28 mouse cellular contexts compared by ENCODE assay signal in genomic region chr19:54947583-54947982, GRCm38 (mm10).
DNase-seq lines count a peak whose midpoint lies in the region; ATAC-seq and TF ChIP-seq lines count a peak whose summit lies in the region.
"Had no signal": no experiment of that assay in that cellular context is flagged by ENCODE, and none has a peak within 500 bp of the region (broad histone marks: within the 10 kb centered on the region; RNA-seq: fewer than 3 reads in every experiment).

No protein-coding gene starts in this region.

- no peak for TF ChIP-seq CTCF in midbrain, postnatal 0 days (IDR thresholded peaks at IDR 0.05)
- TF ChIP-seq CTCF in intestine, postnatal 0 days (IDR thresholded peaks at IDR 0.05; ENCODE audit: low read depth) = no peak

- H3K4me3 ChIP-seq in kidney, embryonic 16.5 days (ENCODE audit: low read length) = no peak overlapping the region
- H3K4me3 ChIP-seq in midbrain, postnatal 0 days (ENCODE audit: low read depth, low read length) = no peak overlapping the region
- H3K4me3 ChIP-seq in midbrain, embryonic 10.5 days = no peak overlapping the region
- no peak overlapping the region for H3K4me3 ChIP-seq in intestine, postnatal 0 days (ENCODE audit: low read depth, low read length)
- H3K4me3 ChIP-seq: embryonic facial prominence, embryonic 13.5 days; embryonic facial prominence, embryonic 15.5 days; erythroblast, embryonic 14.5 days; forebrain, embryonic 10.5 days; forebrain, embryonic 12.5 days had no signal

- no peak overlapping the region for H3K27ac ChIP-seq in kidney, embryonic 16.5 days (ENCODE audit: low read length)
- H3K27ac ChIP-seq in midbrain, postnatal 0 days (ENCODE audit: low read depth, low read length) = peak overlapping the region; percentile 43; the same call in 1 of the 2 replicates
- H3K27ac ChIP-seq in midbrain, embryonic 10.5 days (replicated peaks) = no peak overlapping the region
- no peak overlapping the region for H3K27ac ChIP-seq in intestine, postnatal 0 days (ENCODE audit: low read depth, low read length)
- H3K27ac ChIP-seq: embryonic facial prominence, embryonic 13.5 days; embryonic facial prominence, embryonic 15.5 days; forebrain, embryonic 10.5 days; forebrain, embryonic 12.5 days had no signal

- H3K9ac ChIP-seq in kidney, embryonic 16.5 days (replicated peaks; ENCODE audit: low read length) = no peak overlapping the region
- H3K9ac ChIP-seq in midbrain, postnatal 0 days (replicated peaks; ENCODE audit: low read length, poor library complexity, severe bottlenecking) = no peak overlapping the region
- H3K9ac ChIP-seq in intestine, postnatal 0 days (ENCODE audit: low read depth, low read length) = no peak overlapping the region
- H3K9ac ChIP-seq: embryonic facial prominence, embryonic 13.5 days; embryonic facial prominence, embryonic 15.5 days; forebrain, embryonic 12.5 days had no signal

- H3K9me3 ChIP-seq in kidney, embryonic 16.5 days (ENCODE audit: low read length) = no peaks in the 10 kb centered on the region
- H3K9me3 ChIP-seq in midbrain, postnatal 0 days (ENCODE audit: low read length) = no peaks in the 10 kb centered on the region
- no peaks in the 10 kb centered on the region for H3K9me3 ChIP-seq in midbrain, embryonic 10.5 days (replicated peaks)
- no peaks in the 10 kb centered on the region for H3K9me3 ChIP-seq in intestine, postnatal 0 days (ENCODE audit: control insufficient read depth)
- H3K9me3 ChIP-seq: embryonic facial prominence, embryonic 13.5 days; embryonic facial prominence, embryonic 15.5 days; forebrain, embryonic 10.5 days; forebrain, embryonic 12.5 days; G1E had no signal

- no peaks in the 10 kb centered on the region for H3K27me3 ChIP-seq in kidney, embryonic 16.5 days (ENCODE audit: insufficient read depth, low read length)
- no peaks in the 10 kb centered on the region for H3K27me3 ChIP-seq in midbrain, postnatal 0 days (ENCODE audit: insufficient read depth, low read length)
- H3K27me3 ChIP-seq in midbrain, embryonic 10.5 days (ENCODE audit: low read depth, poor library complexity, severe bottlenecking) = no peaks in the 10 kb centered on the region
- H3K27me3 ChIP-seq in intestine, postnatal 0 days (replicated peaks; ENCODE audit: control insufficient read depth, insufficient read depth, low read length) = no peaks in the 10 kb centered on the region
- H3K27me3 ChIP-seq: CH12.LX; embryonic facial prominence, embryonic 13.5 days; embryonic facial prominence, embryonic 15.5 days; forebrain, embryonic 12.5 days had no signal

- no peaks in the 10 kb centered on the region for H3K4me1 ChIP-seq in kidney, embryonic 16.5 days (ENCODE audit: insufficient read depth, low read length)
- 0 out of 2 replicates have a peak, but pooled peaks cover 3% of the 10 kb centered on the region for H3K4me1 ChIP-seq in midbrain, postnatal 0 days (ENCODE audit: insufficient read depth, low read length)
- peaks cover 13% of the 10 kb centered on the region for H3K4me1 ChIP-seq in midbrain, embryonic 10.5 days
- H3K4me1 ChIP-seq in intestine, postnatal 0 days (replicated peaks; ENCODE audit: control insufficient read depth, insufficient read depth, low read length) = no peaks in the 10 kb centered on the region
- H3K4me1 ChIP-seq: embryonic facial prominence, embryonic 13.5 days; embryonic facial prominence, embryonic 15.5 days had no signal

- DNase-seq in cerebellum, postnatal 10 days = peak; percentile 14 to 22
- DNase-seq in cerebellum, adult 8-10 months = no peak
- peak; percentile 9 for DNase-seq in kidney, postnatal 10 days
- DNase-seq in midbrain, postnatal 0 days (ENCODE audit: low spot score) = no peak
- no peak for DNase-seq in midbrain, embryonic 10.5 days (ENCODE audit: low spot score)
- DNase-seq: adrenal gland, adult 2 months; adrenal gland, postnatal 10 days; adrenal gland, postnatal 25 days; B cell, adult 2 months; cerebellum, adult 11 months; cerebellum, adult 18-20 months; cerebellum, adult 9-10 months; cerebellum, postnatal 36 days; embryo, embryonic 11 days had no signal

- H3K4me2 ChIP-seq in kidney, embryonic 16.5 days (replicated peaks; ENCODE audit: low read depth, low read length) = no peak overlapping the region
- H3K4me2 ChIP-seq in midbrain, postnatal 0 days (ENCODE audit: low read depth, low read length, poor library complexity, severe bottlenecking) = no peak overlapping the region
- no peak overlapping the region for H3K4me2 ChIP-seq in intestine, postnatal 0 days (replicated peaks; ENCODE audit: low read depth)
- H3K4me2 ChIP-seq: embryonic facial prominence, embryonic 13.5 days; embryonic facial prominence, embryonic 15.5 days; forebrain, embryonic 12.5 days had no signal

- no peak for ATAC-seq in kidney, embryonic 16.5 days (ENCODE audit: low FRiP score, low TSS enrichment)
- no peak for ATAC-seq in midbrain, postnatal 0 days (ENCODE audit: low FRiP score)
- peak; percentile 57; the same call in 1 of the 2 replicates for ATAC-seq in intestine, postnatal 0 days
- ATAC-seq in frontal cortex, adult (ENCODE audit: low TSS enrichment) = no peak
- ATAC-seq: activated CD4-positive, CD25-positive, alpha-beta regulatory T cell, adult 4 months; CD4-positive, CD25-positive, alpha-beta regulatory T cell, adult 4 months; forebrain, embryonic 16.5 days; Patski had no signal

- WGBS in kidney, embryonic 16.5 days = 96% methylated on average over 3 of the region's 3 CpGs
- WGBS in midbrain, postnatal 0 days = 87% methylated on average over 3 of the region's 3 CpGs
- 93% methylated on average over 3 of the region's 3 CpGs for WGBS in midbrain, embryonic 10.5 days
- 56% methylated on average over 3 of the region's 3 CpGs for WGBS in intestine, postnatal 0 days

- no peaks in the 10 kb centered on the region for H3K36me3 ChIP-seq in kidney, embryonic 16.5 days (ENCODE audit: insufficient read depth, low read length)
- no peaks in the 10 kb centered on the region for H3K36me3 ChIP-seq in midbrain, postnatal 0 days (ENCODE audit: insufficient read depth, low read length)
- no peaks in the 10 kb centered on the region for H3K36me3 ChIP-seq in midbrain, embryonic 10.5 days
- no peaks in the 10 kb centered on the region for H3K36me3 ChIP-seq in intestine, postnatal 0 days (ENCODE audit: control insufficient read depth, insufficient read depth)
- H3K36me3 ChIP-seq: embryonic facial prominence, embryonic 13.5 days; embryonic facial prominence, embryonic 15.5 days; forebrain, embryonic 10.5 days; forebrain, embryonic 12.5 days; G1E had no signal

Comparison
In these comparisons a context has a peak if more than half of its experiments do, and no peak if none do; other contexts are left out.
1. DNase-seq: peak in cerebellum, postnatal 10 days (2 of 2) and kidney, postnatal 10 days (single experiment); none in cerebellum, adult 8-10 months (single experiment), midbrain, postnatal 0 days (single experiment) and midbrain, embryonic 10.5 days (single experiment).